Mouse (Mus musculus) midbrain, postnatal 0 days (tissue): ENCODE results near the gene Tyrobp. TPM values are rescaled to one million over a fixed set of nuclear protein-coding genes. Genes with fewer than 3 reads are reported as not detected.

ENCODE experiments used
- ATAC-seq: fragments of 200-750 bp; cut with Nextera tagmentation; 2 replicates; pipeline ENCODE4 v1.8.0; 2017; ENCODE audit warnings: moderate number of reproducible peaks, mild to moderate bottlenecking, moderate TSS enrichment, moderate library complexity; ENCODE audit not compliant: low FRiP score
- DNase-seq: peaks from one replicate; pipeline ENCODE4 v3.0.0-alpha.2; 2015; ENCODE audit warnings: low spot score
- H3K27ac ChIP-seq: fragments of 300-500 bp; sonication (generic); 2 replicates; pipeline ENCODE4 v1.5.1; 2014; ENCODE audit warnings: low read depth, mild to moderate bottlenecking, low read length, mixed read lengths
- H3K27me3 ChIP-seq: fragments of 300-500 bp; sonication (generic); 2 replicates; pipeline ENCODE4 v1.6.1; 2014; ENCODE audit warnings: low read length, control low read depth, mixed read lengths; ENCODE audit not compliant: insufficient read depth
- H3K36me3 ChIP-seq: fragments of 300-500 bp; sonication (generic); 2 replicates; pipeline ENCODE4 v1.6.1; 2014; ENCODE audit warnings: low read length, control low read depth, mixed read lengths; ENCODE audit not compliant: insufficient read depth
- H3K4me1 ChIP-seq: fragments of 300-500 bp; sonication (generic); 2 replicates; pipeline ENCODE4 v1.6.1; 2014; ENCODE audit warnings: mild to moderate bottlenecking, control low read depth, antibody characterized with exemption, low read length, mixed read lengths; ENCODE audit not compliant: insufficient read depth
- H3K4me2 ChIP-seq: fragments of 300-500 bp; sonication (generic); 2 replicates; pipeline ENCODE4 v1.6.1; 2014; ENCODE audit warnings: low read depth, mild to moderate bottlenecking, low read length, mixed read lengths; ENCODE audit not compliant: poor library complexity, severe bottlenecking
- H3K4me3 ChIP-seq: fragments of 300-500 bp; sonication (generic); 2 replicates; pipeline ENCODE4 v1.5.1; 2014; ENCODE audit warnings: low read depth, mild to moderate bottlenecking, low read length, moderate library complexity
- H3K9ac ChIP-seq: fragments of 300-500 bp; sonication (generic); replicated peaks from 2 replicates; pipeline ENCODE4 v1.6.1; 2014; ENCODE audit warnings: mild to moderate bottlenecking, low read length, moderate library complexity, mixed read lengths; ENCODE audit not compliant: poor library complexity, severe bottlenecking
- H3K9me3 ChIP-seq: fragments of 300-500 bp; sonication (generic); 2 replicates; pipeline ENCODE4 v1.6.1; 2016; ENCODE audit warnings: low read length, control low read depth
- CTCF ChIP-seq: IDR thresholded peaks from 2 replicates; pipeline ENCODE4 v1.5.1; 2016; ENCODE audit warnings: antibody characterized with exemption, mild to moderate bottlenecking
- WGBS: fragments of 180-500 bp; shearing (Covaris S2); extraction: QIAGEN DNeasy Blood & Tissue Kit; methylation state at CpG from one replicate; pipeline ENCODE4 v1.1.7; 2014; 5-methylcytosine and 5-hydroxymethylcytosine counted together
- polyA plus RNA-seq: library from polyadenylated mRNA; unstranded; fragments of >200 nt; fragmentation: Nextera tagmentation; extraction: Ambion mirVana; gene quantifications from 2 replicates; pipeline ENCODE4 v1.2.1, GENCODE M21; 2015
- total RNA-seq: library from RNA; depleted of rRNA; stranded (reverse); fragments of >200 nt; gene quantifications from 2 replicates; pipeline ENCODE4 v1.2.3, GENCODE M21; 2014; rRNA removed

The Tyrobp gene
- total RNA-seq (20.6 and 23.5 TPM in 2 replicates), polyA plus RNA-seq (43.7 and 46.5 TPM in 2 replicates)

DNA sequence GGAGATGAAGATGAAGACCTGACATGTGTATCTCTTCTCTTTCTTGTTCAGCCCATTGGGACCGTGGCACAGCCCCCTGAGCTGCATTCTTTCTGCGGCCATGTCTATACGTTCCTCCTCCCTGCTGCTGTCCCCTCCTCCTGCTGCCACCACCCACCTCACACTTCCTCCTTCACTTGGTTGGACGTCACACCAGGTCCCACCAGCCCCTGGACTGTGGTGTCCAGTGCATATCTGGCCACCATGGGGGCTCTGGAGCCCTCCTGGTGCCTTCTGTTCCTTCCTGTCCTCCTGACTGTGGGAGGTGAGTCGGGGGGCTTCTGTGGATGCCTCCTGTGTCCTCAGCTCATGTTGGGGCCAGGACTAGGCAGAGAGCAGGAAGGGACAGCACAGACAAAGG lies at the start of gene Tyrobp:
Tyrobp (plus strand) TSS at position 165 of the 400 bp plus-strand sequence.
- Histone ChIP-seq H3K27me3 (0 out of 2 replicates have a peak, but pooled peaks cover 3% of the 10 kb centered on the region), H3K9ac (no peak within 1 kb of the TSS), H3K36me3 (no peaks in the 10 kb centered on the region), H3K4me2 (no peak within 1 kb of the TSS), H3K4me1 (no peaks in the 10 kb centered on the region), H3K4me3 (no peak within 1 kb of the TSS), H3K27ac (no peak within 1 kb of the TSS), H3K9me3 (no peaks in the 10 kb centered on the region)
- 67% methylated on average over 5 of the region's 5 CpGs for WGBS
- ATAC-seq (no peak), DNase-seq (no peak)
- no peak for TF ChIP-seq CTCF

- Histone ChIP-seq H3K27ac (no peak overlapping the region), H3K36me3 (no peaks in the 10 kb centered on the region), H3K27me3 (0 out of 2 replicates have a peak, but pooled peaks cover 3% of the 10 kb centered on the region), H3K4me3 (no peak overlapping the region), H3K4me1 (peaks cover 9% of the 10 kb centered on the region; the same call in 1 of the 2 replicates), H3K9ac (no peak overlapping the region), H3K4me2 (no peak overlapping the region), H3K9me3 (no peaks in the 10 kb centered on the region)
- no peak for TF ChIP-seq CTCF
- DNase-seq = no peak
- 79% methylated on average over 2 of the region's 2 CpGs for WGBS
- no peak for ATAC-seq
Measured at GRCm38 (mm10) chr7:30367466-30367865, 46.1 kb upstream of the Tyrobp start.

DNA sequence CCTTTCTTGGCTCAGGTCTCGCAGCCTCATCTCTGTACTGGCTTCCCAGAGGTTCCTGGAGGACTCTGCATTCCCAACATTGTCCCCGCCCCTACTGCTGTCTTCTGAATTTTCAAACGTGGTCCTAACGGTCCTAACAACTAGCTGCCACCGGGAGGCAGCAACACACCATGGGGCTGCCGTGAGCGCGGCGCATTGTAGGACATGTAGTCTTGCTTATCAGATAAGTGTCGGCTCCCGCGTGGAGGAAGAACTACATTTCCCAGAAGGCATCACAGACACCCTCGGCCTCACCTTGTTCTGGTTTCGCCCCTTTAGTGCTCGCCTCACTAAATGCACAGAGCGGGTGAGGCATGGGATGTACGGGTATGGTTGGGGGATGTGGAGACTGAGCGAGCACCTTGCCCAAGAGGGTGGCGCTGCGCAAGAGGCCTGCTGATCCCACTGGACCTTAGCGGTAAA lies 40.0 kb upstream of the Tyrobp start:
- Histone ChIP-seq H3K9ac (peak overlapping the region; percentile 68), H3K4me2 (peak overlapping the region; percentile 62), H3K27ac (peak overlapping the region; percentile 72), H3K4me3 (peak overlapping the region; percentile 40), H3K27me3 (no peaks in the 10 kb centered on the region), H3K9me3 (no peaks in the 10 kb centered on the region), H3K4me1 (peaks cover 4% of the 10 kb centered on the region; the same call in 1 of the 2 replicates), H3K36me3 (no peaks in the 10 kb centered on the region)
- under 1% methylated on average over 21 of the region's 21 CpGs for WGBS
- DNase-seq (peak; percentile 99), ATAC-seq (peak; percentile 97)
- TF ChIP-seq CTCF = peak; percentile 99

DNA sequence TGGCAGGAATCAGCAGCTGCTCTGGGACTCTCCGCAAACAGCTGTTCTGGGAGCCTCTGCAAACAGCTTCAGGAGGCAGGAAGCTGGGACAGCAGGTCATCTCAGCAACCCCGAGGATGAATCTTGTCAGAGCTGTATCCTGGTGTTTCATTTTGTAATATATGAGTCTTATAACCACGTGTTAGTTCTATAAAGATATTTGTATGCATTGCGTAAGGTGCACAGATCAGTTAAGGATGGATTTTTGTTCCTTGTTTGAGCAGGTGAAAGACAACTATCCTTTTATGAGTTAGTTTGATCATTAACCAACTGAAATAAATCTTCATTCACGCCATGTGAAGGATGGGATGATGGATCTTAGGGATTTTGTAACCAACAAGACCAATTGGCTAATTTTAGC lies 33.5 kb upstream of the Tyrobp start:
- no peak overlapping the region for H3K4me3 ChIP-seq
- 65% methylated on average over 5 of the region's 5 CpGs for whole genome bisulfite sequencing
- TF ChIP-seq CTCF = no peak
- DNase-seq (no peak), ATAC-seq (no peak)
- no peaks in the 10 kb centered on the region for H3K4me1 ChIP-seq
- H3K27ac ChIP-seq = no peak overlapping the region
- no peaks in the 10 kb centered on the region for H3K9me3 ChIP-seq
- no peaks in the 10 kb centered on the region for H3K36me3 ChIP-seq
- no peak overlapping the region for H3K4me2 ChIP-seq
- no peak overlapping the region for H3K9ac ChIP-seq
- H3K27me3 ChIP-seq = 0 out of 2 replicates have a peak, but pooled peaks cover 4% of the 10 kb centered on the region

DNA sequence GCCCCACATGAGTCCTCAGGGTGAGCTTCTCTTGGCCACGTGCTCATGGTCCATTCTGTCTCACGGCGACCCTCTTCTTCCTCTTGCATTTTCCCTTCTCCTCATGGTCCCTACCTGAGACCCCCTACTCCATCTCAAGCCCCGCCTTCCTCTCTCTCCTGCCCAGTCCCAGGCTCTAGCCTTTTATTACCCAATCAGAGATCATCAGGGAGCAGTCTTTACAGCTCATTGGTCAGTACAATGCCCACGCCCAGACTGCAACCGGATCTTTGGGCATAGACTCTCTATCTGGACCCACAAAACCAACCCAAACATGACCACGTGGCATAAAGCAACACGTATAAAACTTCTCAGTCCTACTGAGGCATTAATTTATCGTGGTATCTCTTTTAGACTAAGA lies 29.5 kb upstream of the Tyrobp start:
- WGBS = 87% methylated on average over 9 of the region's 9 CpGs
- H3K9ac ChIP-seq = no peak overlapping the region
- DNase-seq (no peak), ATAC-seq (no peak)
- no peaks in the 10 kb centered on the region for H3K36me3 ChIP-seq
- H3K27ac ChIP-seq = no peak overlapping the region
- H3K4me3 ChIP-seq = no peak overlapping the region
- 0 out of 2 replicates have a peak, but pooled peaks cover 4% of the 10 kb centered on the region for H3K27me3 ChIP-seq
- H3K4me1 ChIP-seq = no peaks in the 10 kb centered on the region
- H3K9me3 ChIP-seq = no peaks in the 10 kb centered on the region
- TF ChIP-seq CTCF = no peak
- no peak overlapping the region for H3K4me2 ChIP-seq

- TF ChIP-seq CTCF = no peak
- no peaks in the 10 kb centered on the region for H3K27me3 ChIP-seq
- WGBS = 75% methylated on average over 4 of the region's 4 CpGs
- ATAC-seq = no peak
- no peak overlapping the region for H3K4me2 ChIP-seq
- no peaks in the 10 kb centered on the region for H3K9me3 ChIP-seq
- no peaks in the 10 kb centered on the region for H3K4me1 ChIP-seq
- H3K36me3 ChIP-seq = no peaks in the 10 kb centered on the region
- DNase-seq = no peak
- H3K9ac ChIP-seq = no peak overlapping the region
- no peak overlapping the region for H3K27ac ChIP-seq
- no peak overlapping the region for H3K4me3 ChIP-seq
Measured at GRCm38 (mm10) chr7:30392746-30393520, 20.6 kb upstream of the Tyrobp start.
